8 mouse cellular contexts compared by ENCODE assay signal in the genomic region with DNA sequence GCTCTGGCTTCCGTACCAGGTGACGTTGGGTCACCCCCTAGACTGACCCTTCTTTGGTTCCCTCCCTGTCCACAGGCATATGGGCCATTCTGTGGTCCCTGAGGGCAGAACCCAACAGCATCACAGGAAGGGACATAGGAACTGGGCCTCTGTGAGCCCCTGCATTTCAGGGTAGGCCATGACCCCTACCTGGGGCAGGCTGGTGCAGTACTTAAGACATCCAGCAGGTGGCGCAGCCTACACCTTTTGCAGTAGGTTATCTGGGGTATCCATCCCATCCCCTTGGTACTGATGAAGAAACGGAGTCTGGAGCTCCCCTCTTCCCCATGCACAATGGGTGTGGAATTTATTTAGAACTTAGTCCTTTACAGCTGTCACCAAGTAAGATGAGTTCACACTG. TPM values are rescaled to one million over a fixed set of nuclear protein-coding genes. Genes with fewer than 3 reads are reported as not detected.
DNase-seq lines count a peak whose midpoint lies in the region; ATAC-seq and TF ChIP-seq lines count a peak whose summit lies in the region.

No protein-coding gene starts in this region.

- no peak for TF ChIP-seq POLR2A in bone marrow macrophage, adult 2 months (IDR thresholded peaks at IDR 0.05; ENCODE audit: borderline replicate concordance, low read depth, low read length)

- 54% methylated on average over 4 of the region's 4 CpGs for WGBS in midbrain, embryonic 11.5 days
- 57% methylated on average over 4 of the region's 4 CpGs for WGBS in midbrain, embryonic 16.5 days

- H3K9me3 ChIP-seq in midbrain, embryonic 11.5 days (ENCODE audit: control insufficient read depth, low read length): no peaks in the 10 kb centered on the region
- no peaks in the 10 kb centered on the region for H3K9me3 ChIP-seq in midbrain, embryonic 16.5 days (replicated peaks; ENCODE audit: control insufficient read depth, low read length, poor library complexity, severe bottlenecking)

- no peak for DNase-seq in frontal cortex, postnatal 10 days (ENCODE audit: low spot score in 2 of 2)
- peak; percentile 93 for DNase-seq in midbrain, embryonic 11.5 days (ENCODE audit: low spot score, missing footprints)
- DNase-seq in urinary bladder, postnatal 25 days (ENCODE audit: low spot score): peak; percentile 43

- no peaks in the 10 kb centered on the region for H3K36me3 ChIP-seq in midbrain, embryonic 11.5 days (ENCODE audit: control insufficient read depth, insufficient read depth, low read length)
- no peaks in the 10 kb centered on the region for H3K36me3 ChIP-seq in midbrain, embryonic 16.5 days (ENCODE audit: control insufficient read depth, insufficient read depth, low read length)

- no peak overlapping the region for H3K9ac ChIP-seq in midbrain, embryonic 11.5 days (ENCODE audit: low read length)
- H3K9ac ChIP-seq in midbrain, embryonic 16.5 days (ENCODE audit: low read depth, low read length): no peak overlapping the region

- no peak overlapping the region for H3K4me3 ChIP-seq in midbrain, embryonic 11.5 days (ENCODE audit: low read depth, low read length)
- H3K4me3 ChIP-seq in midbrain, embryonic 16.5 days (ENCODE audit: low read depth, low read length): no peak overlapping the region
- H3K4me3 ChIP-seq in bone marrow macrophage, adult 2 months (ENCODE audit: insufficient read depth, low read length): no peak overlapping the region

- no peak overlapping the region for H3K4me2 ChIP-seq in midbrain, embryonic 11.5 days
- H3K4me2 ChIP-seq in midbrain, embryonic 16.5 days (ENCODE audit: low read length): no peak overlapping the region

- H3K27me3 ChIP-seq in midbrain, embryonic 11.5 days (ENCODE audit: control insufficient read depth, insufficient read depth, low read length): no peaks in the 10 kb centered on the region
- H3K27me3 ChIP-seq in midbrain, embryonic 16.5 days (ENCODE audit: control insufficient read depth, insufficient read depth, low read depth, low read length): no peaks in the 10 kb centered on the region

- no peak overlapping the region for H3K27ac ChIP-seq in midbrain, embryonic 11.5 days (ENCODE audit: low read depth, low read length)
- no peak overlapping the region for H3K27ac ChIP-seq in midbrain, embryonic 16.5 days (ENCODE audit: low read length)
- no peak overlapping the region for H3K27ac ChIP-seq in bone marrow macrophage, adult 2 months (ENCODE audit: insufficient read depth, low read depth, low read length)

- TF ChIP-seq CTCF in bone marrow macrophage, adult 2 months (IDR thresholded peaks at IDR 0.05; ENCODE audit: low read depth, low read length): peak; percentile 89

- 0 out of 2 replicates have a peak, but pooled peaks have one; percentile 28 for ATAC-seq in frontal cortex, adult (ENCODE audit: low TSS enrichment)
- ATAC-seq in midbrain, embryonic 11.5 days (ENCODE audit: low FRiP score): no peak
- ATAC-seq in midbrain, embryonic 16.5 days: no peak
- ATAC-seq in erythroblast, adult 5-6 weeks (replicated peaks; ENCODE audit: low FRiP score, poor library complexity, severe bottlenecking): peak; percentile 80; the same call in 1 of the 2 replicates
- ATAC-seq in megakaryocyte, adult 5-6 weeks (ENCODE audit: poor library complexity, severe bottlenecking): peak; percentile 55

- peaks cover 14% of the 10 kb centered on the region for H3K4me1 ChIP-seq in midbrain, embryonic 11.5 days (ENCODE audit: control insufficient read depth, insufficient read depth, low read length)
- H3K4me1 ChIP-seq in midbrain, embryonic 16.5 days (ENCODE audit: control insufficient read depth, insufficient read depth, low read length): peaks cover 16% of the 10 kb centered on the region
- peaks cover 20% of the 10 kb centered on the region for H3K4me1 ChIP-seq in bone marrow macrophage, adult 2 months (ENCODE audit: control insufficient read depth, insufficient read depth, low read length)

RNA-seq across cellular contexts. Expression of a gene that starts 35.0 kb away (rescaled TPM):
- 10.2 and 10.4 TPM in 2 replicates for polyA plus RNA-seq in midbrain, embryonic 11.5 days (2014; fragmentation: Nextera tagmentation; extraction: Ambion mirVana)
- polyA plus RNA-seq in midbrain, embryonic 16.5 days (2015; fragmentation: Nextera tagmentation; extraction: Ambion mirVana): 105 and 106 TPM in 2 replicates
- polyA plus RNA-seq in bone marrow macrophage, adult 2 months (2012; ENCODE audit: insufficient read depth, insufficient read length, missing spikeins): not detected in 2 replicates
- not detected in 2 replicates for total RNA-seq in erythroblast, adult 5-6 weeks (2015; ENCODE audit: low replicate concordance)
- total RNA-seq in erythroblast, adult 5-6 weeks (2017; ENCODE audit: low replicate concordance): not detected in 2 replicates
- 0.07 and 0.11 TPM in 2 replicates for total RNA-seq in megakaryocyte, adult 5-6 weeks (2015)
- total RNA-seq in megakaryocyte, adult 5-6 weeks (2017): 0.18 TPM in 1 of 2 replicates, not detected in the other

RNA-seq across cellular contexts. Expression of a gene that starts 41.8 kb away (rescaled TPM):
- 20.7 and 22.7 TPM in 2 replicates for polyA plus RNA-seq in midbrain, embryonic 11.5 days (2014; fragmentation: Nextera tagmentation; extraction: Ambion mirVana)
- 23.9 and 28.2 TPM in 2 replicates for polyA plus RNA-seq in midbrain, embryonic 16.5 days (2015; fragmentation: Nextera tagmentation; extraction: Ambion mirVana)
- 5.1 and 8.2 TPM in 2 replicates for polyA plus RNA-seq in bone marrow macrophage, adult 2 months (2012; ENCODE audit: insufficient read depth, insufficient read length, missing spikeins)
- not detected in 2 replicates for total RNA-seq in erythroblast, adult 5-6 weeks (2015; ENCODE audit: low replicate concordance)
- 0.14 TPM in 1 of 2 replicates, not detected in the other for total RNA-seq in erythroblast, adult 5-6 weeks (2017; ENCODE audit: low replicate concordance)
- 0.36 and 0.56 TPM in 2 replicates for total RNA-seq in megakaryocyte, adult 5-6 weeks (2015)
- 0.04 and 0.99 TPM in 2 replicates for total RNA-seq in megakaryocyte, adult 5-6 weeks (2017)

Comparison
In these comparisons a context has a peak if more than half of its experiments do, and no peak if none do; other contexts are left out.
1. ATAC-seq: peak in frontal cortex, adult (single experiment), erythroblast, adult 5-6 weeks (single experiment) and megakaryocyte, adult 5-6 weeks (single experiment); none in midbrain, embryonic 11.5 days (single experiment) and midbrain, embryonic 16.5 days (single experiment).
2. DNase-seq: peak in midbrain, embryonic 11.5 days (single experiment) and urinary bladder, postnatal 25 days (single experiment); none in frontal cortex, postnatal 10 days (0 of 2).
3. RNA of a gene that starts 35.0 kb away (polyA plus RNA-seq): 105 to 106 TPM in midbrain, embryonic 16.5 days and 10.2 to 10.4 TPM in midbrain, embryonic 11.5 days; not detected in bone marrow macrophage, adult 2 months; every median in the first group is over 10 times any median in the second.